Mouse (Mus musculus) hindbrain, embryonic 14.5 days (tissue): ENCODE data around the gene Ftl1. TPM values are rescaled to one million over a fixed set of nuclear protein-coding genes. Genes with fewer than 3 reads are reported as not detected.

ENCODE experiments used
- ATAC-seq: fragments of 200-750 bp; cut with Nextera tagmentation; 2 replicates; pipeline ENCODE4 v1.8.0; 2017; ENCODE audit warnings: moderate number of reproducible peaks, mild to moderate bottlenecking, moderate TSS enrichment, moderate library complexity; ENCODE audit not compliant: low FRiP score
- DNase-seq: peaks from one replicate; pipeline ENCODE4 v3.0.0-alpha.2; 2015; ENCODE audit warnings: low spot score
- H3K27ac ChIP-seq: fragments of 300-500 bp; sonication (generic); 2 replicates; pipeline ENCODE4 v1.5.1; 2014; ENCODE audit warnings: mild to moderate bottlenecking, moderate library complexity
- H3K27me3 ChIP-seq: fragments of 300-500 bp; sonication (generic); 2 replicates; pipeline ENCODE4 v1.6.1; 2014; ENCODE audit warnings: mild to moderate bottlenecking, low read length, mixed read lengths; ENCODE audit not compliant: control insufficient read depth, insufficient read depth
- H3K36me3 ChIP-seq: fragments of 300-500 bp; sonication (generic); replicated peaks from 2 replicates; pipeline ENCODE4 v1.6.1; 2014; ENCODE audit not compliant: control insufficient read depth, insufficient read depth
- H3K4me1 ChIP-seq: fragments of 300-500 bp; sonication (generic); replicated peaks from 2 replicates; pipeline ENCODE4 v1.6.1; 2014; ENCODE audit warnings: antibody characterized with exemption, low read length, mixed read lengths; ENCODE audit not compliant: control insufficient read depth, insufficient read depth
- H3K4me2 ChIP-seq: fragments of 300-500 bp; sonication (generic); replicated peaks from 2 replicates; pipeline ENCODE4 v1.6.1; 2014; ENCODE audit warnings: mild to moderate bottlenecking, moderate library complexity
- H3K4me3 ChIP-seq: fragments of 300-500 bp; sonication (generic); replicated peaks from 2 replicates; pipeline ENCODE4 v1.5.1; 2014; ENCODE audit warnings: mild to moderate bottlenecking, low read length
- H3K9ac ChIP-seq: fragments of 300-500 bp; sonication (generic); 2 replicates; pipeline ENCODE4 v1.6.1; 2014
- H3K9me3 ChIP-seq: fragments of 300-500 bp; sonication (generic); 2 replicates; pipeline ENCODE4 v1.6.1; 2016; ENCODE audit warnings: low read length; ENCODE audit not compliant: control insufficient read depth
- WGBS: fragments of 180-500 bp; shearing (Covaris S2); extraction: QIAGEN DNeasy Blood & Tissue Kit; methylation state at CpG from one replicate; pipeline ENCODE4 v1.1.7; 2014; 5-methylcytosine and 5-hydroxymethylcytosine counted together
- polyA plus RNA-seq: library from polyadenylated mRNA; unstranded; fragments of >200 nt; fragmentation: Nextera tagmentation; extraction: Ambion mirVana; gene quantifications from 2 replicates; pipeline ENCODE4 v1.2.1, GENCODE M21; 2014

Gene Ftl1
- polyA plus RNA-seq, 1 experiment from 2014 or later: 5,483 TPM

- Histone ChIP-seq H3K36me3 (peaks cover 97% of the 10 kb centered on the region), H3K27ac (no peak overlapping the region), H3K27me3 (0 out of 2 replicates have a peak, but pooled peaks cover 2% of the 10 kb centered on the region), H3K9me3 (no peaks in the 10 kb centered on the region), H3K4me2 (no peak overlapping the region), H3K9ac (no peak overlapping the region), H3K4me3 (no peak overlapping the region), H3K4me1 (no peaks in the 10 kb centered on the region)
- 94% methylated on average over 8 of the region's 8 CpGs for WGBS
- ATAC-seq: no peak
- DNase-seq: no peak
These were observed 33.1 kb downstream of the Ftl1 start for GRCm38 (mm10) chr7:45426556-45426955.

DNA sequence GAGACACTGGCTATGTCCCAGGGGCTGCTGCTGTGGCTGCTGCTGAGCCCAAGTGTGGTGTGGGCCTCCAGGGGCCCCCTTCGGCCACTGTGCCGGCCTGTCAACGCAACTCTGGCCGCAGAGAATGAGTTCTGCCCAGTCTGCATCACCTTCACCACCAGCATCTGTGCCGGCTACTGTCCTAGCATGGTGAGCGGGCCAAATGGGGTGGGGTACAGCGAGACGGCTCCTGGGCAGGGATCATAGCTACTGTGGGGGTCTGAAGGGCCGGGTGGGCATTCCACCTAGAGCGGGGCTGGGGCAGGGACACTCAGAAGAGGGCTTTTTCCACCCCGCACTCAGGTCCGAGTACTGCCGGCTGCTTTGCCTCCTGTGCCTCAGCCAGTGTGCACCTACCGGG is 38.5 kb downstream of the Ftl1 start:
- no peak overlapping the region for H3K4me2 ChIP-seq
- peaks cover 55% of the 10 kb centered on the region for H3K27me3 ChIP-seq
- 91% methylated on average over 14 of the region's 14 CpGs for WGBS
- no peaks in the 10 kb centered on the region for H3K9me3 ChIP-seq
- no peaks in the 10 kb centered on the region for H3K4me1 ChIP-seq
- H3K27ac ChIP-seq: no peak overlapping the region
- DNase-seq: no peak
- no peak for ATAC-seq
- H3K36me3 ChIP-seq: peaks cover 61% of the 10 kb centered on the region
- H3K9ac ChIP-seq: no peak overlapping the region
- no peak overlapping the region for H3K4me3 ChIP-seq

DNA sequence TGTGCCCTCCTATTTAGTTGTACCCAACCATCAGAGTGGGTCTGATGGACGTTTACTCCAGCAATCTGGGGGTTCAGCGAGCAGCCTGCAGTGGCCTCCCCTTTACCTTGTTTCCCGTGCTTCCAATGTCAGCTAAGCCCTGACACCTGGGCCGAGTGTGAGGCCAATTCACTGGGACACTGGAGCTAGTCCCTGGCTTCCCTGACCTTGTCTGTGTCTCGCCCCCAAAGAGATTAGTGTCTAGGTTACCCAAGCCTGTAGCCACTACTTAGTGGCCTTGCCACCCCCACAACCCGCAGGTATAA is 39.1 kb downstream of the Ftl1 start, which contains the start of gene Lhb:
Gene Lhb (plus strand): TSS at position 206 of the 305 bp plus-strand sequence.
- Histone ChIP-seq H3K9ac (no peak within 1 kb of the TSS), H3K4me1 (no peaks in the 10 kb centered on the region), H3K4me2 (no peak within 1 kb of the TSS), H3K27ac (no peak within 1 kb of the TSS), H3K36me3 (peaks cover 55% of the 10 kb centered on the region), H3K9me3 (no peaks in the 10 kb centered on the region), H3K4me3 (no peak within 1 kb of the TSS), H3K27me3 (peaks cover 61% of the 10 kb centered on the region)
- DNase-seq (no peak), ATAC-seq (no peak)
- WGBS: 59% methylated on average over 6 of the region's 6 CpGs

DNA sequence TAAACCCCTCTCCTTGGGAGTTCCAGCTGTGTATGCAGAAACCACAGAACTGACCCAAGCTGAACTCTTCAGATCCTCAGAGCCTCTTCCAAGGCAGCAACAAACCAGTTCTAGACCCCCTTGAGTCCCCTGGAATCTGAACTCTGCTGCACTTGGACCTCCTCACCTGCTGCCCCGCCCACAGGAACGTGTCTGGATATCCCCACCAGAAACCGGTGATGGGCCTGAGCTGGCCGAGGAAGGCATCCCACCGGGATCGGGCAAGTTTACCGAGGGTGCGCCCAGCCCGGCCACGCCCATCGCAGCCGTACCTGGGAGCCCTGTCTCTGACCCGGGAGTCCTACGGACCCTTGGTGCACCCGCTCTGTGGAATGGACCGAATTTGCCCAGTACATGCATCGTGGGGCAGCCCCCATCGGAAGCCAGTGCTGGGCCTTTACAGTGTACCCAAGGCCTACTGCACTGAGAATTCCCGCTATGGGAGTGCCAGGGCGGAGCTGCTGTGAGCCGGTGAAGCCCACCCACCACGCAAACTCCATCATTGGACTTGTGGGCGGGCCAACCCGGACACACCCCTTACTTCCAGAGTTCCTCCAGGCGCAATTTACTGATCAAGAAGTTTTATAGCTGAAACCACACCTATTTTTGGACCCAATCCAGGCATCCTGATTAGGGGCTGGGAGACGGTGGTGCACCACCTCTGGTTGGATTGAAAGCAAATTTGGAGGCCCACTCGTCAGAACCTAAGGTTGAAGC is 39.6 kb downstream of the Ftl1 start:
- Histone ChIP-seq H3K4me2 (no peak overlapping the region), H3K36me3 (peaks cover 50% of the 10 kb centered on the region), H3K4me3 (no peak overlapping the region), H3K9ac (no peak overlapping the region), H3K4me1 (no peaks in the 10 kb centered on the region), H3K9me3 (no peaks in the 10 kb centered on the region), H3K27me3 (peaks cover 67% of the 10 kb centered on the region), H3K27ac (no peak overlapping the region)
- ATAC-seq (no peak), DNase-seq (no peak)
- WGBS: 12% methylated on average over 27 of the region's 27 CpGs

DNA sequence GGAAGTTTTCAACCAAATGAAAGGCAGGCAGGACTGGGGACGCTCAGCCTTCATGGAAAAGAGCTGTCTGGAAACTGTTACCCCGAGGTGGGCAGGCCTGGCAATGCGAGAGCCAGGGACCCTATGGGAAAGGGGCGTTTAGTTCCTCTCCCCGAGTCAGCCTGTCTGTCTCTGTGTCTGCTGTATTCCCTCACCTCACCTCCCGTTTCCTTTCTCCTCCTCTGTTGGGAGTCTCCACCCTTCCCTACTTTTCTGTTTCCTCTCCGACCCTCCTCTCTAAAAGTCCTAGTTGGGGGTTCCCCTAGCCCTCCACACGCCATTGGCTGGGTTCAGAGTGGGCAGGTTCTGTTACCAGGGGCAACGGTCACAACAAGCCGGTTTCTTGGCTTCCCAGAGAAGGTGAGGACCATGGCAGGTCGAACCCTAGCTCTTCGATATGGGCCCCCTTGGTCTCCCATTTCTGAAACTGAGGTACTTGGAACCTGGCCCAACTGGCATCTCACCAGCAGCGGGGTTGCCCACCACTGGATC is 41.7 kb downstream of the Ftl1 start:
- no peak for ATAC-seq
- H3K36me3 ChIP-seq: peaks cover 30% of the 10 kb centered on the region
- no peak for DNase-seq
- no peak overlapping the region for H3K27ac ChIP-seq
- H3K27me3 ChIP-seq: peaks cover 87% of the 10 kb centered on the region
- peaks cover 10% of the 10 kb centered on the region for H3K4me1 ChIP-seq
- H3K9ac ChIP-seq: no peak overlapping the region
- 12% methylated on average over 13 of the region's 13 CpGs for WGBS
- H3K4me2 ChIP-seq: no peak overlapping the region
- H3K9me3 ChIP-seq: no peaks in the 10 kb centered on the region
- H3K4me3 ChIP-seq: no peak overlapping the region

DNA sequence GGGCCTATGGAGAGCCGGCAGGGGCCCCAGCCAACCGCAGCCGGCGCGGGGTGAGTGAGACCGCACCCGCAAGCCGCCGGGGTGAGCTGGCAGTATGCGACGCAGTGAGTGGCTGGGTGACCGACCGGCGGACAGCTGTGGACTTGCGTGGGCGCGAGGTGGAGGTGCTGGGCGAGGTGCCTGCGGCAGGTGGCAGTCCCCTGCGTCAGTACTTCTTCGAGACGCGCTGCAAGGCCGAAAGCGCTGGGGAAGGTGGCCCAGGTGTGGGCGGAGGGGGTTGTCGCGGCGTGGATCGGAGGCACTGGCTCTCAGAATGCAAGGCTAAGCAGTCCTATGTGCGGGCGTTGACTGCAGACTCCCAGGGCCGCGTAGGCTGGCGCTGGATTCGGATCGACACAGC is 44.0 kb downstream of the Ftl1 start:
- WGBS: 10% methylated on average over 37 of the region's 37 CpGs
- Histone ChIP-seq H3K27me3 (peaks cover 99% of the 10 kb centered on the region), H3K27ac (no peak overlapping the region), H3K9me3 (no peaks in the 10 kb centered on the region), H3K4me2 (peak overlapping the region; percentile 10; the same call in 1 of the 2 replicates), H3K4me1 (peaks cover 10% of the 10 kb centered on the region), H3K9ac (no peak overlapping the region), H3K36me3 (peaks cover 6% of the 10 kb centered on the region; the same call in 1 of the 2 replicates), H3K4me3 (no peak overlapping the region)
- DNase-seq (no peak), ATAC-seq (no peak)

DNA sequence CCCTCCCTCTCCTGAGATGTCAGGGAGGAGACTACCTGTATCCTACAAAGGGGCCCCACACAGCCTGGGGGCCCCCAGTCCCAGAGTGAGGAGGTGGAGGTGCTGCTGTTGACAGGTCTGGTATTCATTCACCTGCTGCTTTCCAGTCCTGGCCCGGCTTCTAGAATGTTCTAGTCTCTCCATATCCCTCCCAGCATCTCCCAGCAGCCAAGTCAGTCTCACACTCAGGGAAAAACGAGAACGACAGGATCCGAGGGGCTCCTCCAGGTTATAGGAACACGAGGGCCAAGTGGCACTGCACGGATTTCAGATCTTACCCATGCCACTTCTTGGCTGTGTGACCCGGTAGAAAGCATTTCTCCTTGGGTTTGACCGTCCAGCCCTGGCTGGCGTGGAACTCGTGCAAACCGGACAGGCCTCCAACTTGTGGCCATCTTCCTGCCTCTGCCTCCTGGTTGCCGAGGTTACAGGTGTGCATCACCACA is 44.9 kb downstream of the Ftl1 start:
- peaks cover 99% of the 10 kb centered on the region for H3K27me3 ChIP-seq
- 47% methylated on average over 12 of the region's 12 CpGs for WGBS
- H3K9ac ChIP-seq: no peak overlapping the region
- H3K4me1 ChIP-seq: peaks cover 10% of the 10 kb centered on the region
- DNase-seq (no peak), ATAC-seq (no peak)
- H3K4me2 ChIP-seq: no peak overlapping the region
- H3K9me3 ChIP-seq: no peaks in the 10 kb centered on the region
- H3K36me3 ChIP-seq: no peaks in the 10 kb centered on the region
- no peak overlapping the region for H3K27ac ChIP-seq
- no peak overlapping the region for H3K4me3 ChIP-seq

DNA sequence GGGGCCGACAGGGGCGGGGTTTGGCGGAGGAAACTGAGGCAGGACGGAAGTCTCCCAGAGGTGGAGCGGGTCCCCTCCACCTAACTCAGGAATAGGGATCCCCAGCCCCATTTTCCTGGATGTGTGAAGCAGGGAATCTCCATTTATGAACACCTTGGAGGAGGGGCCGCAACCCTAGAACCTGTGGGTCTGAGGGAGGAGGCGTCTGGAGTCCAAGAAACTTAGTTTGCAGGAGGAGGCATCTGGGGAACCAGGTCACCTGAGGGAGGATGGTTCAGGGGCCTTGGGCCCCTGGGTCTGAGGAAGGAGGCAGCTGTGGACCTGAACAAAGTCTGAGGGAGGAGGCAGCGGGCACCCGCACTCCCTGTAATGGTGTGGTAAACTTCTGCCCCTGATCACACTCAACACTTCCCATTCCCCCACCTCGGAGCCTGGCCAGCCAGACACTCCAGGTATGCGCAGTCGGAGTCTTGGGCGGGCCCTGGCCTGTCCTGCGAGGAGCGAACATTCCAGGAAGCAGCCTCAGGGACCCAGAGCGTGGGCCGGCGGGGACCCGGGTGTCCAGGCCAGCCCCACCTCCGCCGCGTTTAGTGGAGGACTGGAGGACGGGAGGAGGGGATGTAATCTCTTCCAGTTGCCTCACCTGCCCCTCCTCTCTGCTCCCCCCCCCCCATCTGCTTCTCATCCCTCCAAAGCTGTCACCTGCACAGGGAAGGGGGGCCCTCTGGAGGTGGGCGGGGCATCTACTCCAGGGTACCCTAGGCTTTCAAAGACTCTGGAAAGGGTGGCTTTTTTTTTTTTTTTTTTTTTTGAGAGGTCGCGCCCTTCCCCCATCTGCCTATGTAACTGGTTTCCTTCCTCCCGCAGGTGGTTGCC is 45.6 kb downstream of the Ftl1 start:
- no peak for ATAC-seq
- no peaks in the 10 kb centered on the region for H3K36me3 ChIP-seq
- 3% methylated on average over 27 of the region's 27 CpGs for WGBS

More for the DNA sequence above, 45.6 kb downstream of the Ftl1 start:
- H3K4me1 ChIP-seq: peaks cover 10% of the 10 kb centered on the region
- H3K9ac ChIP-seq: peak overlapping the region; percentile 54
- no peak for DNase-seq
- H3K27me3 ChIP-seq: peaks cover 99% of the 10 kb centered on the region
- H3K9me3 ChIP-seq: no peaks in the 10 kb centered on the region
- peak overlapping the region; percentile 41 for H3K4me3 ChIP-seq
- H3K4me2 ChIP-seq: peak overlapping the region; percentile 69
- no peak overlapping the region for H3K27ac ChIP-seq
